Mouse (Mus musculus) neural tube, embryonic 11.5 days (tissue): ENCODE measurements around the gene 1810049J17Rik. TPM values are rescaled to one million over a fixed set of nuclear protein-coding genes. Genes with fewer than 3 reads are reported as not detected.

Experiments
- ATAC-seq: fragments of 200-750 bp; cut with Nextera tagmentation; 2 replicates; pipeline ENCODE4 v1.8.0; 2017; ENCODE audit warnings: moderate number of reproducible peaks, mild to moderate bottlenecking, moderate TSS enrichment, moderate library complexity; ENCODE audit not compliant: insufficient read depth, low FRiP score, low TSS enrichment
- DNase-seq: peaks from one replicate; pipeline ENCODE4 v3.0.0-alpha.2; 2015; ENCODE audit warnings: low spot score
- H3K27ac ChIP-seq: fragments of 300-500 bp; sonication (generic); 2 replicates; pipeline ENCODE4 v1.5.1; 2014; ENCODE audit warnings: low read depth, mild to moderate bottlenecking, low read length
- H3K27me3 ChIP-seq: fragments of 300-500 bp; sonication (generic); 2 replicates; pipeline ENCODE4 v1.6.1; 2014; ENCODE audit warnings: mild to moderate bottlenecking, low read length, mixed read lengths; ENCODE audit not compliant: control insufficient read depth, insufficient read depth
- H3K36me3 ChIP-seq: fragments of 300-500 bp; sonication (generic); 2 replicates; pipeline ENCODE4 v1.6.1; 2014; ENCODE audit warnings: mild to moderate bottlenecking, low read length, moderate library complexity, mixed read lengths; ENCODE audit not compliant: control insufficient read depth, insufficient read depth
- H3K4me1 ChIP-seq: fragments of 300-500 bp; sonication (generic); 2 replicates; pipeline ENCODE4 v1.6.1; 2014; ENCODE audit warnings: low read length, mixed read lengths; ENCODE audit not compliant: control insufficient read depth, insufficient read depth
- H3K4me2 ChIP-seq: fragments of 300-500 bp; sonication (generic); 2 replicates; pipeline ENCODE4 v1.6.1; 2014; ENCODE audit warnings: low read depth, mild to moderate bottlenecking, moderate library complexity
- H3K4me3 ChIP-seq: fragments of 300-500 bp; sonication (generic); 2 replicates; pipeline ENCODE4 v1.5.1; 2014; ENCODE audit warnings: low read depth, low read length
- H3K9ac ChIP-seq: fragments of 300-500 bp; sonication (generic); 2 replicates; pipeline ENCODE4 v1.6.1; 2014; ENCODE audit warnings: mild to moderate bottlenecking, low read length
- H3K9me3 ChIP-seq: fragments of 300-500 bp; sonication (generic); 2 replicates; pipeline ENCODE4 v1.6.1; 2016; ENCODE audit warnings: low read length; ENCODE audit not compliant: control insufficient read depth
- WGBS: fragments of 180-500 bp; shearing (Covaris S2); extraction: QIAGEN DNeasy Blood & Tissue Kit; methylation state at CpG from one replicate; pipeline ENCODE4 v1.1.7; 2014; 5-methylcytosine and 5-hydroxymethylcytosine counted together
- polyA plus RNA-seq: library from polyadenylated mRNA; unstranded; fragments of >200 nt; fragmentation: Nextera tagmentation; extraction: Ambion mirVana; gene quantifications from 2 replicates; pipeline ENCODE4 v1.2.1, GENCODE M21; 2014

1810049J17Rik gene
- polyA plus RNA-seq, 1 experiment from 2014 or later, result 1.6 TPM

- 95% methylated on average over 5 of the region's 5 CpGs for WGBS
- no peak overlapping the region for H3K4me3 ChIP-seq
These were observed 13.2 kb downstream of the 1810049J17Rik start for GRCm38 (mm10) chr15:12308539-12308938.

DNA sequence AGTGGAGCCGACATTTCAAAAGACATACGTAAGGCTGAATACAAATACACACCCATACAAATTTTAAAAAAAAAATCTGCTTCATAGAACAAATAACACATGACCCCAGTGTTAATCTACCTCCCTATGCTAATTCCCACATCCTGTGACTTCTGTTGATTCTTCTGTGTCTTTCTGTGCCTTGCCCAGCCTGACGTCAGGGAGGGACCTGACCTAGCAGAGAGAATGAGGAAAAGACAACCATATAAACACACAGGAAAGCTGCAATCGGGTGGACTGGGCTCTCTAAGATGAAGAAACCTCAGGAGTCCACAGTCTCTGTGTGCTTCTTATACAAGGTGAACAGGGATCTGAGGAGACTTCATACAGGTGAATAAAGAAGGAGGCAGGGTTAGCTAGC is 14.6 kb downstream of the 1810049J17Rik start:
- no peak overlapping the region for H3K27ac ChIP-seq
- no peak overlapping the region for H3K4me3 ChIP-seq
- no peaks in the 10 kb centered on the region for H3K9me3 ChIP-seq
- no peaks in the 10 kb centered on the region for H3K36me3 ChIP-seq
- ATAC-seq (no peak), DNase-seq (no peak)
- no peaks in the 10 kb centered on the region for H3K4me1 ChIP-seq
- 78% methylated on average over 4 of the region's 4 CpGs for WGBS
- no peak overlapping the region for H3K9ac ChIP-seq
- H3K4me2 ChIP-seq, result no peak overlapping the region
- H3K27me3 ChIP-seq, result no peaks in the 10 kb centered on the region

More at GRCm38 (mm10) chr15:12308539-12308938, 13.2 kb downstream of the 1810049J17Rik start:
- no peaks in the 10 kb centered on the region for H3K9me3 ChIP-seq
- H3K4me1 ChIP-seq, result no peaks in the 10 kb centered on the region
- no peaks in the 10 kb centered on the region for H3K36me3 ChIP-seq
- no peak overlapping the region for H3K4me2 ChIP-seq
- H3K27me3 ChIP-seq, result no peaks in the 10 kb centered on the region
- no peak overlapping the region for H3K9ac ChIP-seq
- no peak overlapping the region for H3K27ac ChIP-seq
- DNase-seq (no peak), ATAC-seq (no peak)

DNA sequence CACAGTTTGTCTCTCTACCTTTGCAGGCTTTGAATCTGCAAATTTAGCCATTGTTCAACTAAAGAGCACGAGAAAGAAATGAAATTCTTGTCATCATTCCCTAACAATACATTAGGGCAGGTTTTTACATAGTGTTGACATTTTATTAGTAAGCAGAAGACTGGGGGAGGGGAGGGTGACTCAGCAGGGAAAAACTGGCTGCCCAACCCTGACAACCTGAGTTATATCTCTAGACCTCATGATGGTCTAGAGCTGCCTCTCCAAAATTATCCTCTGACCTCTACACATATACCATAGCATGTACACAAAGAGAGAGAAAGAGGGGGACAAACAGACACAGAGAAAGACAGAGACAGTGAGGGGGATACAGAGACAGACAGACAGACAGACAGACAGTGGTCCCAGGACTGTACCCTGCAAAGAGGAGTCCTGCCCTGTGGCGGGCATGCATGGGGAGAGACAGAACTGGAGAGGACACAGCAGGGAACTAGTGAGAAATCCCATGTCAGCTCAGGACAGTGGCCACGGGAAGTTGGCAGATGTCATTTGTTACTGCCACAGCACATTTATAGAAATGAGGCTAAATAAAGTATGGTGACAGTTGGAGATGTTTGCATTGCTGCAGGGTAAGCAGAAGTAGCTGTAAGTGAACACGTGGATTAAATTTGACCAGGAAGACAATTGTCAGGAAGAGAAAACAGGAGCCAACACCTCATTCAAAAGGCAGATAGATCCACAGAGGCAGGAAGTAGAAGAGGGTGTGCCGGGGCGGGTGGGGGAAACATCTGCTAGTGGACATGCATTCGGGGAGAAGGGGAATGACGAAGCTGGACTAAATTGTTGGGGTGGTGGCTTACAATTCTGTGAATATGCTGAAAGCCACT is 15.3 kb downstream of the 1810049J17Rik start:
- ATAC-seq, result no peak
- no peak overlapping the region for H3K4me3 ChIP-seq
- H3K4me2 ChIP-seq, result no peak overlapping the region
- no peaks in the 10 kb centered on the region for H3K27me3 ChIP-seq
- H3K27ac ChIP-seq, result no peak overlapping the region
- H3K9ac ChIP-seq, result no peak overlapping the region
- no peak for DNase-seq
- no peaks in the 10 kb centered on the region for H3K36me3 ChIP-seq
- H3K9me3 ChIP-seq, result no peaks in the 10 kb centered on the region
- no peaks in the 10 kb centered on the region for H3K4me1 ChIP-seq
- WGBS, result 68% methylated on average over 8 of the region's 8 CpGs

GRCm38 (mm10) chr15:12301771-12302170 is 19.9 kb downstream of the 1810049J17Rik start:
- H3K9me3 ChIP-seq, result no peaks in the 10 kb centered on the region
- DNase-seq (no peak), ATAC-seq (no peak)
- H3K4me2 ChIP-seq, result no peak overlapping the region
- no peak overlapping the region for H3K4me3 ChIP-seq
- no peaks in the 10 kb centered on the region for H3K36me3 ChIP-seq
- no peaks in the 10 kb centered on the region for H3K27me3 ChIP-seq
- no peak overlapping the region for H3K9ac ChIP-seq
- WGBS, result 70% methylated on average over 5 of the region's 6 CpGs
- no peaks in the 10 kb centered on the region for H3K4me1 ChIP-seq
- no peak overlapping the region for H3K27ac ChIP-seq

GRCm38 (mm10) chr15:12298231-12298737 is 23.4 kb downstream of the 1810049J17Rik start:
- H3K36me3 ChIP-seq, result no peaks in the 10 kb centered on the region
- H3K9me3 ChIP-seq, result no peaks in the 10 kb centered on the region
- no peak overlapping the region for H3K9ac ChIP-seq
- ATAC-seq, result no peak
- no peak for DNase-seq
- H3K27me3 ChIP-seq, result no peaks in the 10 kb centered on the region
- 88% methylated on average over 7 of the region's 7 CpGs for WGBS
- no peak overlapping the region for H3K27ac ChIP-seq
- H3K4me3 ChIP-seq, result no peak overlapping the region
- no peak overlapping the region for H3K4me2 ChIP-seq
- H3K4me1 ChIP-seq, result no peaks in the 10 kb centered on the region

DNA sequence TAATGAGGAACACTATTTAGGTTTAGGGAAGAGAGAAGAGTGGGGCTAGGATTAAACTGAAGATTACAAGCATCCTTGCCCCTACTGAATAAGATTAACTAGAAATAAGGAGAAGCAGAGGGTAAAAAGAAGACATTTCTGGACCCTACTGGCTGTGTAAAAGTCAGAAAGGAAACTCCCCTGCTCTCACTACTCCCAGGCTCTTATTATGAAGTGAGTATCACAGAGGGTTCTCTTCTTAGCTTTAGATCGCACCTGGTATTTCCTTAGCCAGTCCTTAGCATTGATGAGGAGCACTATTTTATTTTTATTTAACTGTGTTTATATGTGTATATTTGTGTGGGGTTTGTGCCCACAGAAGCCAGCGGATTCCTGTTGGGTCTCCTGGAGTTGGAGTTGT is 25.5 kb downstream of the 1810049J17Rik start:
- H3K27ac ChIP-seq, result no peak overlapping the region
- H3K9me3 ChIP-seq, result no peaks in the 10 kb centered on the region
- H3K4me2 ChIP-seq, result no peak overlapping the region
- H3K9ac ChIP-seq, result no peak overlapping the region
- no peaks in the 10 kb centered on the region for H3K27me3 ChIP-seq
- no peaks in the 10 kb centered on the region for H3K4me1 ChIP-seq
- WGBS, result 76% methylated on average over 2 of the region's 2 CpGs
- DNase-seq, result no peak
- no peak for ATAC-seq
- H3K4me3 ChIP-seq, result no peak overlapping the region
- H3K36me3 ChIP-seq, result no peaks in the 10 kb centered on the region

GRCm38 (mm10) chr15:12291757-12292156 is 29.9 kb downstream of the 1810049J17Rik start:
- Histone ChIP-seq H3K4me3 (no peak overlapping the region), H3K27ac (no peak overlapping the region), H3K4me2 (no peak overlapping the region), H3K4me1 (no peaks in the 10 kb centered on the region), H3K9ac (no peak overlapping the region), H3K27me3 (no peaks in the 10 kb centered on the region), H3K9me3 (no peaks in the 10 kb centered on the region), H3K36me3 (no peaks in the 10 kb centered on the region)
- WGBS, result 91% methylated on average over 2 of the region's 2 CpGs
- DNase-seq (no peak), ATAC-seq (no peak)

DNA sequence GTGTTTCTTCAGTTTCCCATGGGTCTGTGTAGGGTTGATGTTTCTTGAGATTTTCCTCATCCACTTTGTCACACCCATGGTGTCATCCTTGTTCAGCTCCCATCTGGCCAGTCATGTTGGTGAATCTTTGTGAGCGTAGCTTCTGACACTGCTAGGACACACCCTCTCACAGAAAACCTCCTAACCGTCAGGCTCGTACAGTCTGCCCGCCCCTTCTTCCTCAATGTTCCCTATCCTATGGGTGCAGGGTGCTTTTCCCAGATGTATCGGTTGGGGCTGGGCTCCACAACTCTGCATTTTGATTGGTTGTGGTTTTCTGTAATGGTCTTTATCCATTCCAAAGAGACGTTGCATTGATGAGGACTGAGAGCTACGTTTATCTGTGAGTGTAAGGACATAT is 31.4 kb downstream of the 1810049J17Rik start:
- WGBS, result 78% methylated on average over 7 of the region's 7 CpGs

DNA sequence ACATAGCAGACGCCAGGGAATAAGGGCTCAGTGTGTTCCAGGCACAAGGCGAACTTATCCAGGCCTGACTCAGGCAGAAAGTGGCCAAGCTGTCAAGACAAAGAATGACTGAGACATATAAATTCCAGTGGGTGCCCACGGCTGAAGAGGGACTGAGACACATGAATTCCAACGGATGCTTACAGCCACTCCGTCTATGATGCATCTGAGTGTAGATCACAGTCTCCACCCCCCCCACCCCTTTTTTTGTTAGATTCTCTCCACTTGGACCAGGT is 36.2 kb downstream of the 1810049J17Rik start:
- DNase-seq (no peak), ATAC-seq (no peak)
- Histone ChIP-seq H3K27ac (no peak overlapping the region), H3K4me2 (no peak overlapping the region), H3K36me3 (no peaks in the 10 kb centered on the region), H3K27me3 (no peaks in the 10 kb centered on the region), H3K4me1 (no peaks in the 10 kb centered on the region), H3K9ac (no peak overlapping the region), H3K4me3 (no peak overlapping the region), H3K9me3 (no peaks in the 10 kb centered on the region)
- WGBS, result 86% methylated on average over 5 of the region's 5 CpGs

More for the DNA sequence above, 31.4 kb downstream of the 1810049J17Rik start:
- Histone ChIP-seq H3K27me3 (no peaks in the 10 kb centered on the region), H3K9me3 (no peaks in the 10 kb centered on the region), H3K36me3 (no peaks in the 10 kb centered on the region), H3K4me1 (no peaks in the 10 kb centered on the region), H3K4me3 (no peak overlapping the region), H3K27ac (no peak overlapping the region), H3K4me2 (no peak overlapping the region), H3K9ac (no peak overlapping the region)
- ATAC-seq (no peak), DNase-seq (no peak)
